Comparison of ENCODE assay signal across 8 mouse cellular contexts in genomic region chr16:89991701-89992152, GRCm38 (mm10).
DNase-seq lines count a peak whose midpoint lies in the region; ATAC-seq lines count a peak whose summit lies in the region.

No protein-coding gene starts in this region.

- peak; percentile 11 for DNase-seq in kidney, adult 18-20 months
- DNase-seq in kidney, adult 8-10 months = no peak
- DNase-seq in heart, postnatal 4 days = peak; percentile 62
- peak; percentile 45 for DNase-seq in lung, postnatal 10 days
- no peak for DNase-seq in frontal cortex, postnatal 14 days (ENCODE audit: low spot score in 2 of 2)
- no peak for DNase-seq in layer of hippocampus, postnatal 14 days (ENCODE audit: low spot score in 2 of 2)

- ATAC-seq in embryonic facial prominence, embryonic 15.5 days (ENCODE audit: insufficient number of reproducible peaks, low FRiP score, low TSS enrichment, low read depth) = peak; percentile 86
- no peak for ATAC-seq in monocyte, adult 5-6 weeks (replicated peaks; ENCODE audit: insufficient number of reproducible peaks, low FRiP score, low TSS enrichment, poor library complexity, severe bottlenecking)

- no peaks in the 10 kb centered on the region for H3K36me3 ChIP-seq in embryonic facial prominence, embryonic 15.5 days

- peaks cover 48% of the 10 kb centered on the region for H3K4me1 ChIP-seq in embryonic facial prominence, embryonic 15.5 days

- no peak overlapping the region for H3K4me2 ChIP-seq in embryonic facial prominence, embryonic 15.5 days (replicated peaks)

- H3K9me3 ChIP-seq in embryonic facial prominence, embryonic 15.5 days (replicated peaks) = no peaks in the 10 kb centered on the region

- WGBS in embryonic facial prominence, embryonic 15.5 days = 32% methylated on average over 12 of the region's 12 CpGs

- no peak overlapping the region for H3K4me3 ChIP-seq in embryonic facial prominence, embryonic 15.5 days (replicated peaks)

- no peak overlapping the region for H3K9ac ChIP-seq in embryonic facial prominence, embryonic 15.5 days

- H3K27ac ChIP-seq in embryonic facial prominence, embryonic 15.5 days (replicated peaks) = peak overlapping the region; percentile 24

- H3K27me3 ChIP-seq in embryonic facial prominence, embryonic 15.5 days = no peaks in the 10 kb centered on the region

Comparison
In these comparisons a context has a peak if more than half of its experiments do, and no peak if none do; other contexts are left out.
1. DNase-seq: peak in kidney, adult 18-20 months (single experiment), heart, postnatal 4 days (single experiment) and lung, postnatal 10 days (single experiment); none in kidney, adult 8-10 months (0 of 2), frontal cortex, postnatal 14 days (0 of 2) and layer of hippocampus, postnatal 14 days (0 of 2).